Mouse (Mus musculus): ENCODE measurements at regions not wholly inside any gene's neighbourhood (a gene's known extent, or its start where the extent isn't known, plus 50 kb on each side); places are given as distances from the start of the nearest gene placed in this dataset.

DNA sequence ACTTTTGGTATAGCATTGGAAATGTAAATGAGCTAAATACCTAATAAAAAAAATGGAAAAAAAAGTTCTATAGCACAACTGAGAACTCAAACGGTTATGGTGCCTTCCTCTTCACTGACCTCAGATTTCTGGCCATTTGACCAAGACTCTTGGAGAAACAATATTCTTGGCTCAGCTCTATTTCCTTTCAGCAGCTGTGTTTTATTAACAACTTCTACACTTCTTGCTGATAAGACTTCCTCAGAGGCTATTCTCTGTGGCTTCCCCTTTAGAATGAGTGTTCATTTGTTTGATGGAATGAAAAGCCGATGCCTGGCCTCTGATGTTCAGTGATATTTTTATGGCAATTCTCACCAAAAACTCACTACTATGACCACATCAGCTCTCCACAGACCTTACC lies 572.7 kb upstream of the Tenm4 start:
- WGBS (ENCODE audit: insufficient replicate concordance) = 40% methylated on average over 2 of the region's 2 CpGs
- no peak for ATAC-seq
- Histone ChIP-seq H3K4me3 (ENCODE audit: low read depth, low read length) (no peak overlapping the region), H3K27ac (ENCODE audit: low read depth) (no peak overlapping the region), H3K27me3 (ENCODE audit: insufficient read depth, low read length) (no peaks in the 10 kb centered on the region), H3K9ac (replicated peaks) (no peak overlapping the region), H3K4me1 (ENCODE audit: insufficient read depth) (no peaks in the 10 kb centered on the region), H3K36me3 (replicated peaks; ENCODE audit: insufficient read depth, low read length) (no peaks in the 10 kb centered on the region), H3K9me3 (ENCODE audit: low read length) (no peaks in the 10 kb centered on the region), H3K4me2 (ENCODE audit: low read depth, low read length) (no peak overlapping the region)
- DNase-seq = no peak
- TF ChIP-seq EP300 (IDR thresholded peaks at IDR 0.05; ENCODE audit: low read depth) = no peak
- TF ChIP-seq CTCF (IDR thresholded peaks at IDR 0.05; ENCODE audit: low read depth) = no peak

DNA sequence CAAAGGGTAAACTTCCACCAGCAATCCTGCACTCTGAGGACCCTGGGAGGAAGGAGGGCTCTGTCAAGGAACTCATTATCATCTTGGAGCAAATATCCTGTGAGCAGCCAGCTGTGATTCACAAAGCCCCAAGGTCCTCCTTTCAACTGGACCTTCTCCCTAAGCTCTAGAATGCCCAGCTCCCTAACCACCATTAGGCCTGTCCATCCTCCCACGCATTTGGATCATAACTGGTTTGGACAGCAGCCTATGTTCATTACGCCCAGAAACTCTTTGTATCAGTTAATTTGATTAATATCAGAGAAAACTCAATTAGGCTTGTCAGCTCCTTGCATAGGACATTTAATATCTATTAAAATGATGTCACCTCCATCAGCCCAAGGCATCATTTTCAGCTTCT lies 557.3 kb upstream of the Tenm4 start:
- Histone ChIP-seq H3K27me3 (ENCODE audit: insufficient read depth, low read length) (no peaks in the 10 kb centered on the region), H3K27ac (ENCODE audit: low read depth) (no peak overlapping the region), H3K4me2 (ENCODE audit: low read depth, low read length) (no peak overlapping the region), H3K9me3 (ENCODE audit: low read length) (no peaks in the 10 kb centered on the region), H3K4me1 (ENCODE audit: insufficient read depth) (no peaks in the 10 kb centered on the region), H3K36me3 (replicated peaks; ENCODE audit: insufficient read depth, low read length) (no peaks in the 10 kb centered on the region), H3K9ac (replicated peaks) (no peak overlapping the region), H3K4me3 (ENCODE audit: low read depth, low read length) (no peak overlapping the region)
- 81% methylated on average over 2 of the region's 2 CpGs for WGBS (ENCODE audit: insufficient replicate concordance)
- TF ChIP-seq EP300 (IDR thresholded peaks at IDR 0.05; ENCODE audit: low read depth) = no peak
- no peak for TF ChIP-seq CTCF (IDR thresholded peaks at IDR 0.05; ENCODE audit: low read depth)
- ATAC-seq (no peak), DNase-seq (no peak)

DNA sequence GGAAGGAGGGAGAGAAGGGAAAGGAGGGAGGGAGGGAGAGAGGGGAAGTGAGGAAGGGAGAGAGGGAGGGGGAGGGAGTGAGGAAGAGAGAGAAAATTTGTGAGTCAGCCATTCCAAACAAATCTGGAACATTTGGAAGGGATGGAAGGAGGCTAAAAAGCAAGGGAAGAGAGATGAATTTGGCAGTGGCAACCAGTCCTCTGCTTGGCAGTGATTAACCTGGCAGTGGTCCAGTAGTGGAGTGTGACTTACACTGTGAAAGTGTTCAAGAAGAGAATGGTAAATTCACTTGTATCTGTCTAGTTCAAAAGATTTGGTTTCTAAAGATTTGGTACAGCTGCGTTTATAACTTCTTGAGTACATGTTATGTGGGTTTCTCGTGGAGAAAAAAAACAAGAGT lies 553.7 kb upstream of the Tenm4 start:
- no peak for DNase-seq
- Histone ChIP-seq H3K4me1 (ENCODE audit: insufficient read depth) (no peaks in the 10 kb centered on the region), H3K4me3 (ENCODE audit: low read depth, low read length) (no peak overlapping the region), H3K9ac (replicated peaks) (no peak overlapping the region), H3K36me3 (replicated peaks; ENCODE audit: insufficient read depth, low read length) (no peaks in the 10 kb centered on the region), H3K9me3 (ENCODE audit: low read length) (no peaks in the 10 kb centered on the region), H3K27ac (ENCODE audit: low read depth) (no peak overlapping the region), H3K4me2 (ENCODE audit: low read depth, low read length) (no peak overlapping the region), H3K27me3 (ENCODE audit: insufficient read depth, low read length) (no peaks in the 10 kb centered on the region)
- WGBS (ENCODE audit: insufficient replicate concordance) = 44% methylated on average over 2 of the region's 2 CpGs
- no peak for ATAC-seq
- TF ChIP-seq EP300 (IDR thresholded peaks at IDR 0.05; ENCODE audit: low read depth) = no peak
- TF ChIP-seq CTCF (IDR thresholded peaks at IDR 0.05; ENCODE audit: low read depth) = no peak

DNA sequence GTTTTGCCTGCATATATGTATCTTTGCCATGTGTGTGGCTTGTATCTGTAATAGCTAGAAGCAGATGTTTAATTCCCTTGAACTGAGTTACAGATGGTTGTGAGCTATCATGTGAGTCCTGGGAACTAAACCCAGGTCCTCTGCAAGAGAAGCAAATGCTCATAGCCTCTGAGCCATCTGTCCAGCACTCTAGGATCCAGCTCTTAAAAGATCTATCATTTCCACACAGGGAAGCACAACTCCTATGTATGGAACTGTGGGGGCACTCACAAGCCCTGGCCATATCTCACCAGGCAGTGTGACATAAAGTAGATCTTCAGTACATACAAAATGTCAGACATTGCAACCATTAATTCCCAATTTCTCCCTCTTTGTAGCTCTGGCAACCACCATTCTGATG lies 552.9 kb upstream of the Tenm4 start:
- no peak for TF ChIP-seq EP300 (IDR thresholded peaks at IDR 0.05; ENCODE audit: low read depth)
- TF ChIP-seq CTCF (IDR thresholded peaks at IDR 0.05; ENCODE audit: low read depth) = no peak
- H3K4me1 ChIP-seq (ENCODE audit: insufficient read depth) = no peaks in the 10 kb centered on the region
- ATAC-seq = no peak
- H3K36me3 ChIP-seq (replicated peaks; ENCODE audit: insufficient read depth, low read length) = no peaks in the 10 kb centered on the region
- no peak for DNase-seq
- no peak overlapping the region for H3K4me3 ChIP-seq (ENCODE audit: low read depth, low read length)
- H3K9ac ChIP-seq (replicated peaks) = no peak overlapping the region
- H3K27ac ChIP-seq (ENCODE audit: low read depth) = no peak overlapping the region
- no peaks in the 10 kb centered on the region for H3K27me3 ChIP-seq (ENCODE audit: insufficient read depth, low read length)
- H3K4me2 ChIP-seq (ENCODE audit: low read depth, low read length) = no peak overlapping the region
- H3K9me3 ChIP-seq (ENCODE audit: low read length) = no peaks in the 10 kb centered on the region

DNA sequence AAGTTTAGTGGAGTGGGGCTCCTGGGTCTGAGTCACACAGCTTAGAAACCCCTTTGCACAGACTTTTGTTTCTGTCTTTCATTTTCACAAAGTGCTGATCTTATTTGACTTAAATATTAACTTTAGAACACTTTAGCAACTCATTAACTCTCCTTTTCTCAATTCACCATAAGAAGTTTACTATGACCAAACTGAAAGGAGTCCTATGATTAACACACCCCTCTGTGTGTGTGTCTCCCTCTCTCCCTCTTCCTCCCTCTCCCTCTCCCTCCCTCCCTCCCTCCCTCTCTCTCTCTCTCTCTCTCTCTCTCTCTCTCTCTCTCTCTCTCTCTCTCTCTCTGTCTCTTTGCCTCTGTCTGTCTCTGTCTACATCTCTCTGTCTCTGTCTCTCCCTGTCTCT lies 551.0 kb upstream of the Tenm4 start:
- no peak overlapping the region for H3K4me2 ChIP-seq (ENCODE audit: low read depth, low read length)
- no peak for DNase-seq
- H3K4me3 ChIP-seq (ENCODE audit: low read depth, low read length) = no peak overlapping the region
- no peak overlapping the region for H3K27ac ChIP-seq (ENCODE audit: low read depth)
- no peaks in the 10 kb centered on the region for H3K4me1 ChIP-seq (ENCODE audit: insufficient read depth)
- TF ChIP-seq EP300 (IDR thresholded peaks at IDR 0.05; ENCODE audit: low read depth) = no peak
- TF ChIP-seq CTCF (IDR thresholded peaks at IDR 0.05; ENCODE audit: low read depth) = no peak
- no peaks in the 10 kb centered on the region for H3K9me3 ChIP-seq (ENCODE audit: low read length)
- no peak for ATAC-seq
- H3K27me3 ChIP-seq (ENCODE audit: insufficient read depth, low read length) = no peaks in the 10 kb centered on the region
- no peaks in the 10 kb centered on the region for H3K36me3 ChIP-seq (replicated peaks; ENCODE audit: insufficient read depth, low read length)
- no peak overlapping the region for H3K9ac ChIP-seq (replicated peaks)

DNA sequence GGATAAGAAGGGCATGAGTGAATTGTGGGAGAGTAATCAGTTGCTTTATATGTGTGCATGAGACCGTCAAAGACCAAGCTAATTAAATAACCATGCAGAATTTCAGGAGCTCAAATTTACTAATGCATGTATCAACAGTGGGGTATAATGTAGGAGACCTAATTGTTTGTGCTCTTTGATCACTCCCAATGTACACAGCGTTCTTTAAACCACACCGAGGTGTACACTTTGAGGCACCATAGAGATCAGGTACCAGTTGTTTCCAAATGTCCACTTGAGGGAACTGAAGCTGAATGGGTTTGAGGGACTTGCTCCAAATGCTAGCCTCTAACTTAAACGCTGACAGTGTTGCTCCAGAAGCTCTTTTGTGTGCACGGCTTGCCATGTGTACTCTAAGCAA lies 530.4 kb upstream of the Tenm4 start:
- Histone ChIP-seq H3K4me2 (ENCODE audit: low read depth, low read length) (no peak overlapping the region), H3K36me3 (replicated peaks; ENCODE audit: insufficient read depth, low read length) (no peaks in the 10 kb centered on the region), H3K27me3 (ENCODE audit: insufficient read depth, low read length) (no peaks in the 10 kb centered on the region), H3K9ac (replicated peaks) (no peak overlapping the region), H3K9me3 (ENCODE audit: low read length) (no peaks in the 10 kb centered on the region), H3K4me3 (ENCODE audit: low read depth, low read length) (no peak overlapping the region), H3K4me1 (ENCODE audit: insufficient read depth) (no peaks in the 10 kb centered on the region), H3K27ac (ENCODE audit: low read depth) (no peak overlapping the region)
- 75% methylated on average over 5 of the region's 5 CpGs for WGBS (ENCODE audit: insufficient replicate concordance)
- no peak for DNase-seq
- ATAC-seq = no peak
- TF ChIP-seq EP300 (IDR thresholded peaks at IDR 0.05; ENCODE audit: low read depth) = no peak
- TF ChIP-seq CTCF (IDR thresholded peaks at IDR 0.05; ENCODE audit: low read depth) = no peak

GRCm38 (mm10) chr7:95674319-95674718 lies 496.7 kb upstream of the Tenm4 start:
- WGBS (ENCODE audit: insufficient replicate concordance) = 84% methylated on average over 1 of the region's 1 CpGs

More at GRCm38 (mm10) chr7:95674319-95674718, 496.7 kb upstream of the Tenm4 start:
- DNase-seq (no peak), ATAC-seq (no peak)
- Histone ChIP-seq H3K9ac (replicated peaks) (no peak overlapping the region), H3K9me3 (ENCODE audit: low read length) (no peaks in the 10 kb centered on the region), H3K4me3 (ENCODE audit: low read depth, low read length) (no peak overlapping the region), H3K27me3 (ENCODE audit: insufficient read depth, low read length) (no peaks in the 10 kb centered on the region), H3K27ac (ENCODE audit: low read depth) (no peak overlapping the region), H3K4me1 (ENCODE audit: insufficient read depth) (no peaks in the 10 kb centered on the region), H3K4me2 (ENCODE audit: low read depth, low read length) (no peak overlapping the region), H3K36me3 (replicated peaks; ENCODE audit: insufficient read depth, low read length) (no peaks in the 10 kb centered on the region)
- TF ChIP-seq CTCF (IDR thresholded peaks at IDR 0.05; ENCODE audit: low read depth) = no peak
- TF ChIP-seq EP300 (IDR thresholded peaks at IDR 0.05; ENCODE audit: low read depth) = no peak
